Mouse (Mus musculus) forebrain, embryonic 11.5 days (tissue): ENCODE results near the gene Pgm5. TPM values are rescaled to one million over a fixed set of nuclear protein-coding genes. Genes with fewer than 3 reads are reported as not detected.

Experiments
- ATAC-seq: fragments of 200-750 bp; cut with Nextera tagmentation; replicated peaks from 2 replicates; pipeline ENCODE4 v1.8.0; 2017; ENCODE audit warnings: moderate TSS enrichment; ENCODE audit not compliant: low FRiP score
- DNase-seq: peaks from one replicate; pipeline ENCODE4 v3.0.0-alpha.2; 2017; ENCODE audit warnings: low spot score
- H3K27ac ChIP-seq: fragments of 300-500 bp; sonication (generic); 2 replicates; pipeline ENCODE4 v1.5.1; 2014; ENCODE audit warnings: low read depth, low read length
- H3K27me3 ChIP-seq: fragments of 300-500 bp; sonication (generic); 2 replicates; pipeline ENCODE4 v1.6.1; 2014; ENCODE audit warnings: mild to moderate bottlenecking, low read length, mixed read lengths; ENCODE audit not compliant: control insufficient read depth, insufficient read depth
- H3K36me3 ChIP-seq: fragments of 300-500 bp; sonication (generic); 2 replicates; pipeline ENCODE4 v1.6.1; 2014; ENCODE audit warnings: mild to moderate bottlenecking, low read length, moderate library complexity, mixed read lengths; ENCODE audit not compliant: control insufficient read depth, insufficient read depth
- H3K4me1 ChIP-seq: fragments of 300-500 bp; sonication (generic); replicated peaks from 2 replicates; pipeline ENCODE4 v1.6.1; 2014; ENCODE audit warnings: low read length, mixed read lengths; ENCODE audit not compliant: control insufficient read depth, insufficient read depth
- H3K4me2 ChIP-seq: fragments of 300-500 bp; sonication (generic); 2 replicates; pipeline ENCODE4 v1.6.1; 2014; ENCODE audit warnings: low read depth, mild to moderate bottlenecking, low read length, moderate library complexity, mixed read lengths; ENCODE audit not compliant: severe bottlenecking
- H3K4me3 ChIP-seq: fragments of 300-500 bp; sonication (generic); 2 replicates; pipeline ENCODE4 v1.5.1; 2014; ENCODE audit warnings: low read depth, low read length
- H3K9ac ChIP-seq: fragments of 300-500 bp; sonication (generic); 2 replicates; pipeline ENCODE4 v1.6.1; 2014; ENCODE audit warnings: low read length
- H3K9me3 ChIP-seq: fragments of 300-500 bp; sonication (generic); 2 replicates; pipeline ENCODE4 v1.6.1; 2016; ENCODE audit warnings: low read length, mixed read lengths; ENCODE audit not compliant: control insufficient read depth
- WGBS: fragments of 180-500 bp; shearing (Covaris S2); extraction: QIAGEN DNeasy Blood & Tissue Kit; methylation state at CpG from one replicate; pipeline ENCODE4 v1.1.7; 2014; 5-methylcytosine and 5-hydroxymethylcytosine counted together
- polyA plus RNA-seq: library from polyadenylated mRNA; unstranded; fragments of >200 nt; fragmentation: Nextera tagmentation; extraction: Ambion mirVana; gene quantifications from 2 replicates; pipeline ENCODE4 v1.2.1, GENCODE M21; 2014

Pgm5 gene
- 0.11 and 0.35 TPM in 2 replicates for polyA plus RNA-seq

DNA sequence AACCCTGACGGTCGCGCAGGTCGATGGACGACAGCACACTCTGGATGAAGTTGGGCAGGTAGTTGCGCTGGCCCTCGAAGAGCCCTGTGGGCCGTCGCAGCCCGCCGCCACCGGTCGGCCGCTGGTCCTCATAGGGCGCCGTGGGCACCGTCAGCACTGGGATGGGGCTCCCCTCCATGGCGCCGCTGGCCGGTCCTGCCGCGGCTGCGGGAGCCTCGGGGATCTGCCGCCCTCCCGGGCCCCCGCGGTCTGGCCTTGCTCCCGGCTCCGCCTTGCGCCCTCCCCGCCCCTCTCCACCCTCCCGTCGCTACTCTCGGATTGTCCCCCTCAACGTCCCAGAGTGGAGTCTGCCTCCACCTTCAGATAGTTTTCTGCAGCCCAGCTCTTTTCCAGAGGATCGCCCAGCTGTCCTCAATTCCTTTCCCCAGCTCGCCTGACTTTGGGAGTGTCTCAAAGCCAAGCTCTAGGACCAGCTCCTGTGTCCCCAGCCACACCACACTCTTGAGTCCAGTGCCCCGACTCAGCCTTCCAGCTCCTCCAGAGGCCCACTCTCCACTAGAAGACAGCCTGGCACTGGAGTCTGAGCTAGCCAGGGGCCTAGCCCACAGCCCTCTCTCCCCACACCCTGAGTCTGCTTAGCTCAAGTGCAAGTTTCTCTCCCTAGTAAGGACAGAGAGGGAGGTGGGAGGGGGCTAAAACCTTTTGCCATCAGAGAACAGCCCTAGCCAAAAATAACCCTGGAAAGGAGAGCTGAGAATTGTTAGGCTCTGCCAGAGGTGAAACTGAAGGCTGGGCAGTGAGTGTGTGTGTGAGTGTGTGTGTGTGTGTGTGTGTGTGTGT, at the start of gene Pgm5:
Pgm5 (minus strand) TSS at position 244 of the 840 bp plus-strand sequence.
- H3K9ac ChIP-seq: peak within 1 kb of the TSS; percentile 39
- no peak within 1 kb of the TSS for H3K27ac ChIP-seq
- H3K36me3 ChIP-seq: no peaks in the 10 kb centered on the region
- peak; percentile 67 for DNase-seq
- peak within 1 kb of the TSS; percentile 37 for H3K4me3 ChIP-seq
- ATAC-seq: 0 out of 2 replicates have a peak, but pooled peaks have one; percentile 24
- no peaks in the 10 kb centered on the region for H3K9me3 ChIP-seq
- 2% methylated on average over 38 of the region's 39 CpGs for WGBS
- peak within 1 kb of the TSS; percentile 68 for H3K4me2 ChIP-seq
- peaks cover 9% of the 10 kb centered on the region; the same call in 1 of the 2 replicates for H3K4me1 ChIP-seq
- peaks cover 8% of the 10 kb centered on the region; the same call in 1 of the 2 replicates for H3K27me3 ChIP-seq

DNA sequence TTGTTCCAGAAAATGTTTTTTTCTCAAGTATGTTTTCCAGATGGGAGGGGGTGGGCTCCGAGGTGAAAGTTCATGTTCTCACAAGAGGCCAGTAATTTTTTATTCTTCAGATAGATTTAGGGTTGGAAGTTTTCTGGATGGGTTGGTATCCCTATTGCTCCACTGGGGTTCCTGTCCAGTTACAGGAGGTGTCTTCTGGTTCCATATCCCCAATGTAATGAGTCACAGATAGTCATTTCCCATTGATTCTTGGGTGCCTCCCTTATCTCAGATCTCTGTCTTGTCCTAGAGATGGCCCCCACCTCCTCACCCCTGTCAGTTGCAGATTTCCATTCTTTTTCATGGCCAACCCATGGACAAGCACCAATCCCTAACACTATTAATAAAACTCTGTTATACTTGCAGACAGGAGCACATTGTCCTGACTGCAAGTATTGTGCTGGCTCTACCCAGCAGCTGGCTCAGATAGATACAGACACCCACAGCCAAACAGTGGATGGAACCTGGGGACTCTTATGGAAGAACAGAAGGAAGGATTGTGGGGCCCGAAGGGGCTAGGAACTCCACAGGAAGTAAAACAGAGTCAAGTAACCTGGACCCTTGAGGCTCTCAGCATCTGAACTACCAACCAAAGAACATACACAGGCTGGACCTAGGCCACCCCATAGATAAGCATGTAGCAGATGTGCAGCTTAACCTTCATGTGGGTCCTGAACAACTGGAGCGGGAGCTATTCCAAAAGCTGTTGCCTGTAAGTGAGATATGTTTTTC, 46.9 kb upstream of the Pgm5 start:
- no peak overlapping the region for H3K27ac ChIP-seq
- no peak for DNase-seq
- H3K27me3 ChIP-seq: no peaks in the 10 kb centered on the region
- H3K36me3 ChIP-seq: no peaks in the 10 kb centered on the region
- no peaks in the 10 kb centered on the region for H3K9me3 ChIP-seq
- H3K4me3 ChIP-seq: no peak overlapping the region
- no peak for ATAC-seq
- H3K9ac ChIP-seq: no peak overlapping the region
- H3K4me2 ChIP-seq: no peak overlapping the region
- 90% methylated on average over 3 of the region's 3 CpGs for WGBS
- H3K4me1 ChIP-seq: no peaks in the 10 kb centered on the region

DNA sequence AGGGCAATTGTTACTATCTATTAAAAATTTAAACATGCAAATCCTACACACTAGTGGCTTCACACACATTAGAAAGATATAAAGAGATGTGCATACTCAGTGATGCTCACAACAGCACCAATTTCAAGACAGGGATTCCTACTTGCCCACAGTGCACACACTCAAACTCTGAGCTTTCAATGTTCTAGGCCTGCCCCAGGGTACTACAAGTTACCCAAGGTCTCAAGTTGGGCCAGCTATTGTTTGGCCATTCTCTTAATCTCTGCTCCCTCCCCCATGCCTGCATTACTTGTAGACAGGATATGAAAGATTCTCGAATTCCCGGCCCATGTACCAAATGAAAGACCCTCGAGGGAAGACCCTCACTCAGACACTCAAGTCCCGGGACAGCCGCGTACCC, 46.0 kb upstream of the Pgm5 start:
- DNase-seq: no peak
- Histone ChIP-seq H3K9ac (no peak overlapping the region), H3K4me1 (no peaks in the 10 kb centered on the region), H3K9me3 (no peaks in the 10 kb centered on the region), H3K4me2 (no peak overlapping the region), H3K36me3 (no peaks in the 10 kb centered on the region), H3K4me3 (no peak overlapping the region), H3K27me3 (peaks cover 4% of the 10 kb centered on the region; the same call in 1 of the 2 replicates), H3K27ac (no peak overlapping the region)
- 89% methylated on average over 3 of the region's 6 CpGs for WGBS
- no peak for ATAC-seq

DNA sequence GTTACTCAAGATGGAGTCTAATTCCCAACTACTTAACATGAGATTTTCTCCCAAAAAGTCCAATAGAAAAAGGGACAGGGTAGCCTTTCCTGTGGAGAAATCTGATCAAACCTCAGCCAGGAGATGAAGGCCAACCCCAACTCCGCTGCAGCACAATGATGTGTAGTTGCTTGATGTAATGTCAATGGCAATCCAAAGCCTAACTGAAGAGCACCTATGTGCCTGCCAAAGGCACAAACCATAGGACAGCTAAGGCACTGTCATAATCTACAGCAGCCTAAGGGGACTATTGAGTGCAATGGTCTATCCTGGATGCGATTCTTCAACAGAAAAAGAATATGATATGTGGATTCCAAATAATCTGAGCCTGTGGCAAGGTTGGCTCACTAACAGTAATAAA, 41.2 kb upstream of the Pgm5 start:
- Histone ChIP-seq H3K27ac (no peak overlapping the region), H3K4me2 (no peak overlapping the region), H3K4me1 (peaks cover 7% of the 10 kb centered on the region; the same call in 1 of the 2 replicates), H3K36me3 (no peaks in the 10 kb centered on the region), H3K27me3 (peaks cover 46% of the 10 kb centered on the region), H3K4me3 (no peak overlapping the region), H3K9ac (no peak overlapping the region), H3K9me3 (no peaks in the 10 kb centered on the region)
- ATAC-seq: no peak
- 51% methylated on average over 2 of the region's 2 CpGs for WGBS
- DNase-seq: no peak

DNA sequence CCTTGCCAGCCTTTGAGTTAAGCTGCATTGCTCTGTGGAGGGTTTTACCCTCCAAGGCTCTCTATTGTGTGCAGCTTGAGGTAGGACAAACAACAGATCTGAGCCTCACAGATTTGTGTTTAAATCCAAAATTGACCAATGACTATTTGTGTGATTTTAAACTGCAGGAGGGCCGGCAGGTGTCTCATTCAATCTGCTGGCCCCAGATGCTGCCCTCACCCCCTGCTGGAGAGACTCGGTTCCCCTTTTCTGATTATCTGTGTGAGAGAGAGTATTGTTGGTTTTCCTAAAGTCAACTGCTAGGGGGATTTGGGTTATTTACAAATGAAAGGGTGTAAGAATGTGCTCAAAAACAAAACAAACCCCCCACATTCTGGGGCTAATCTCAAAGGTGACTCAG, 40.6 kb upstream of the Pgm5 start:
- no peak overlapping the region for H3K4me2 ChIP-seq
- H3K27ac ChIP-seq: no peak overlapping the region
- H3K9ac ChIP-seq: no peak overlapping the region
- DNase-seq: no peak
- no peaks in the 10 kb centered on the region for H3K9me3 ChIP-seq
- no peaks in the 10 kb centered on the region for H3K36me3 ChIP-seq
- H3K4me1 ChIP-seq: peaks cover 10% of the 10 kb centered on the region
- ATAC-seq: no peak
- WGBS: 1% methylated on average over 2 of the region's 2 CpGs
- H3K27me3 ChIP-seq: peaks cover 52% of the 10 kb centered on the region
- H3K4me3 ChIP-seq: no peak overlapping the region

DNA sequence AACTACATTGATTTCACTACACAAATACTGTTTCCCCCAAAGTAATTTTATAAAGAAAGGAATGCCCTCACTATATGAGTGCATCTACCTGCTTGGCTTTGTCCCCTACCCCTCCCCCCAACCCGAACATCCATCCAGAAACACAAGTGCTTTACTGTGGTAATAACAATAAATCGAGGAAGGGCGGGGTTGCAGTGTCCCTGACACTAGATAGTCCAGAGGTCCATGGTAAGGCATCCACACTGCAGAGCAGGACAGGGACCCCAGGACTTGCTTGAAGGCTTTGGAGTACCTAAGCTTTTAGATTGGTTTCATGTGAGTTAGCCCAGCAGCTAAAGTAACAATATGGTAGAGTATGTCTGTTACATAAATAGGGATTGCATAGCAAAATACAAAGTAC, 40.0 kb upstream of the Pgm5 start:
- no peak for DNase-seq

DNA sequence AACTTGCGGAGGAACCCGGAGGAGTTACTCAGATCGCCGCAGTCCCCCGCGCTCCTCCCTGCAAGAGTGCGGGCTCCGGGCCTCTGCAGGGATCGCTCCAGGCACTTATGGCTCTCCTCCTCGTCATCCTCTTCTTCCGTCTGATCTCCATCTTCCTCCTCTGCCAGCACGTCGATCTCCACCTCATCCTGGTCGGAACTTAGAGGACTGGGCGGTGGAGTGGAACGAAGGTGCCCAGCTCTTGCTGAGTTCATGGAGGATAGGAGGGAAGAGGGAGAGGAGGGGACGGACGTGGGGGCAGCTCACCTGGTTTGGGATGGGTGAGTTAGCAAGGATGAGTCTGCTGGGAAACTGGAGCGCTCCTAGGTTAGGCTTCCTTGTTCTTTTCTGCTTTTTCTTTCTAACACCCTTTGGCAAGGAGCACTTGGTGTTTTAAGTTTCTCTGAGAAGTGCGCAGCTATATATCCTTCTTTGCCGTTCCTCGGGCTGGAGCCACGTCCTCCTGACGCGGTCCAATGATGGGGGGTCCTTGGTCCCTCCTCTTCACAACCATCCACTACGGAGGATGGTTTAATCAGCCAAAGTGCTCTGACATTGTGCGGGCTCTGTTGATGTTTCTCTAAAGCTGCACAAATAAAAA, 39.0 kb upstream of the Pgm5 start, which contains the start of gene Foxd4:
Foxd4 (minus strand) TSS at position 617 of the 640 bp plus-strand sequence.
- ATAC-seq (peak; percentile 7; the same call in 1 of the 2 replicates), DNase-seq (no peak)
- H3K27ac ChIP-seq: no peak within 1 kb of the TSS
- no peaks in the 10 kb centered on the region for H3K9me3 ChIP-seq
- H3K4me1 ChIP-seq: peaks cover 12% of the 10 kb centered on the region
- peak within 1 kb of the TSS; percentile 20; the same call in 1 of the 2 replicates for H3K9ac ChIP-seq
- H3K4me2 ChIP-seq: peak within 1 kb of the TSS; percentile 71
- H3K36me3 ChIP-seq: no peaks in the 10 kb centered on the region
- peaks cover 64% of the 10 kb centered on the region for H3K27me3 ChIP-seq
- H3K4me3 ChIP-seq: peak within 1 kb of the TSS; percentile 38
- 2% methylated on average over 27 of the region's 27 CpGs for WGBS

More for the DNA sequence above, 40.0 kb upstream of the Pgm5 start:
- Histone ChIP-seq H3K36me3 (no peaks in the 10 kb centered on the region), H3K9me3 (no peaks in the 10 kb centered on the region), H3K4me2 (no peak overlapping the region), H3K9ac (no peak overlapping the region), H3K4me1 (peaks cover 12% of the 10 kb centered on the region), H3K4me3 (no peak overlapping the region), H3K27ac (no peak overlapping the region), H3K27me3 (peaks cover 58% of the 10 kb centered on the region)
- 7% methylated on average over 3 of the region's 3 CpGs for WGBS
- ATAC-seq: no peak
